Mouse (Mus musculus) testis, adult 2 months (tissue): ENCODE measurements around the gene Col5a1.

Experiments
- CTCF ChIP-seq: fragments of 200-500 bp; IDR thresholded peaks from 2 replicates; pipeline ENCODE4 v1.5.1; 2012; ENCODE audit warnings: low read depth, mild to moderate bottlenecking, inconsistent platforms, low read length, moderate library complexity; ENCODE audit not compliant: control insufficient read depth, insufficient read depth, insufficient replicate concordance
- POLR2A ChIP-seq: fragments of 200-500 bp; IDR thresholded peaks from 2 replicates; pipeline ENCODE4 v1.6.1; 2012; ENCODE audit warnings: low read depth, mild to moderate bottlenecking, inconsistent platforms, low read length, moderate library complexity; ENCODE audit not compliant: control insufficient read depth

DNA sequence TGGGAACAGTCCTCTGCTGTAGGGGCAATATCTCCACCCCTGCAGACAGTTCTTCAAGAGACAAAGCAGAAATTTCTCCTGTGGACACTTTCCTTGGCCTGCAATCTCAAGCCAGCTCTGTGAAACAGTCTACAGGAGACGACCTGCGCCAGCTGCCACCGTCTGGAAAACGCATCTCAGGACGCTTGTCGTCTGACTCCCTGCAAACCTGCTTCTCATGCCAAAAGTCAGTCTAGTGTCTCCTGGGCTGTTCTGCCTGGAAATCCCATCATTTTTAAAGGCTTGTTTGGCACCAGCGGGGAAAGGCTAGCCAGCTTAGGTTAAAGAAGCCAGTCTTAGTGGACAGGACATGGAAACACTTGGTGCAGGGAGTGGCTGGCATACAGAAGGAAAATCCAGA lies 2.9 kb upstream of the Col5a1 start:
- TF ChIP-seq POLR2A (no peak), CTCF (no peak)
